Mouse (Mus musculus) kidney, adult 8-10 months (tissue): Measurements from ENCODE around the gene Ccdc58.
"Not testable (repeated sequence)": the region's sequence is repeated elsewhere in the genome, so short reads cannot be mapped to it uniquely, and the experiment has no call there.

Experiments
- DNase-seq, 2 experiments: peaks; one replicate each; pipeline ENCODE4 v3.0.0; 2022

Ccdc58 gene

DNA sequence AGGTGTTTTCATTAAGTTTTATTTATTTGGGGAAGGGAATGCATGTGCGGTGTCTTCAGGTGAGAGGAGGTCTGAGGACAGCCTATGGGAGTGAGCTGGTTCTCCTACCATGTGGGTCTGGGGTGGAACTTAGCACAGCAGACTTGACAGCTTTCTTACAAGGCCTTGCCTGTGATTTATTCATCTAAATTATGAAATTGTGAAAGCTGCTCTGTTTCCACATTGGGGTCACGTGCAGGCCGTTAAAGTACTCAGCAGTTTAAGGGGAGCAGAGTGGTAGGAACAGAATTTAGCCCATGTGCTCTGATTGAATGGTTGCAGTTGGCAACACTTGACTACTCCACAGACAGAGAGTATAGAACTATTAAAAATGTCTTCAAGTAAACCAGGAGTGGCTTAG is 8.4 kb downstream of the Ccdc58 start:
- no peak for DNase-seq

DNA sequence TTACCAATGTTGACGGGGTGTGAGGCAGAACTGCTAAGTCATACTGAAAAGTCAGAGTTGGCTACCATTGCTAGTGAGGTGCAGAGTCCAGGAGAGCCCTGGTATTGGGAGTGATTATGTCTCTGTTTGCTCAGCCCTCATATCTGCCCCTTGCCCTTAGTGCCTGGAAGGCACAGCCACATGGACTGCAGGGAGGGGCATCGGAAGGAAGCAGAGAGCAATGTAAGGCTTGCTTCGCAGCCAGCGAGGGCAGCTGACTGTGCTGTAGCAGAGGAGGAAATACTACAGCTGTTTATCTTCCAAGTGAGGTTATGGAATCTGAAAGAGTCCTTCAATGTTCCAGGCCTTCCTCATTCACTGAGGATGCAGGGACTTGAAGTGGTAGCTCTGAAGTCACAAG is 16.4 kb downstream of the Ccdc58 start:
- DNase-seq: peak; percentile 49 to 54

DNA sequence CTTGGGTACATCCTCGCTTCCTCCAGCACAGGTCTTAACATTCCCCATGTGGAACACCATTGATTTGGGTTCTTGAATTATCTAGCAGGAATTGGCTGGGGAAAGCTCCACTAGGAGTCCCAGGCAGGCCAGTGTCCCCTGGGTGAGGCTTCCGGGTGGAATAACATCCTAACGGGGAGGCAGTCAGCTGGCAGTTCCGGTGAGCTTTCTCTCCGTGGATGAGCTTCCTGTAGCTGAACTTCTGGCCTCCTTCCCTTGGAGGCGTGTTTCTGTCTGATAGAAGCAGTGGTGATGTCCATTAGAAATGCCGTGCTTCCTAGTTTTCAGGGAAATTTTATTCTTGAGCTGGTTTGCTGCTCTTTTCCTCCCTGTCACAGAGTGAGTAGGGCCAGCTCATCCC is 17.6 kb downstream of the Ccdc58 start:
- peak in 1 of 2 experiments; percentile 34 for DNase-seq

DNA sequence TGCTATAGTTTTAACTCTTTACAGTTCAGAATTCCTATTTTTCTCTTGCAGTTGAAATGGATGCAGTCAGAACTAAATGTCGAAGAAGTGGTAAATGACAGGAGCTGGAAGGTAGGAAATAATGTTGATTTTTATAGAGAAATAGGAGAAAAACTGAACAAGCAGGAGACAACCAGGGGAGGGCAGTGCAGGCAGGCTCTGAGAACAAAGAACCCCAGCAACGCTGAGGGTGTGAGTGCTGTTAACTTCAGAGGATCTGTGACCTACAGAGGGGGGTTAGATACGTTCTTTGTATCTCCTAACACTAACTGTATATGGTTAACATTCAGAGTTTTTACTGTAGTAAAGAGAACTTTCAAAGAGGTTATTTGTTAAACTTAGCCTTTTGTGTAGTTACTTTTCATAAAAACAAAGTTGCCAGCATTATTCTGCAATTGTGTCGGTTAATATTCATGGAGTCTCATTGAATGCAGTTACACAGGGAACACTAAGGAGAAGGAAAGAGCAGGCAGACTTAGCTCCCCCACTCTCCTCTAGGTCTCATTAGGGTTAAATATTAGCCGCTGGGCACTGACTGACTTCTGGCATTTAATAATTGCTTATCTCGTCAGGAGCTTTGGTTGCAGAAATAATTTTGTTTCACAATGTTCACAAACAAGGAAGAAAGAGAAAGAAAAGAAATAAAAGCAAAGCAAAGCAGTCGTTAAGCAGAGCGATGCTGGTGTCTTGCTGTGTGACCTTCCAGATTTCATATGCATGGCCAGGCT is 18.5 kb downstream of the Ccdc58 start:
- peak; percentile 49 to 66 for DNase-seq

DNA sequence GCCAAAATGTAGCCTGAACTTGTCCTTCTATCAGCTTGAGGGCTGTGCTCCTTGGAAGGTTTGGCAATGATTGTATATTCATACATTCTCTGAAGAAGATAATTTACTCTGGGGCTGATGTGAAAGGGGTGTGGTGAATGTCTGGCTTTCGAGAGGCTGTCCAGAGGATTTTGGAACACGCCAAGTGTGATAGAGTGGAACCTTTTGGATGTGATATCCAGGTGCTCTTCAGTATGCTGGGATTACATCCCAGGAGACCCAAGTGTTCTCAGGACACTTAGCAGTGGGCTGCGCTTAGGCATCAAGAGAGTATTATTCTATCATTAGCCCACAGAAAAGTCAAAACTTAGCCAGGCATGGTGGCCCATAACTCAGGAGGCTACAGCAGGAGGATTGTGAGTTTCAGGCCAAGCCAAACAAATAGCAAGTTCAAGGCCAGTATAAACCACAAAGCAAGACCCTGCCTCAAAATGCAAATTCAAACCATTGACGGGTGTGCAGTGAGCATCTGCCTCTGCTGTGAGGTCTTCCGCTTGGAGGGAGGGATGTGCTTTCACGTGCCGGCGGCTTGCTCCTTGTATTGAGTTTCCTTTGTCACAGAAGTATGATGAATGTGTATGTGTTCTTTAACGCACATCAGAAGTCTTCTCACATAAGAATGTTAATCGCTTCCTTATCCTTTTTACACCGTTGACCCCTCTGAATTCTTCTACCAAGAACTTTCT is 19.5 kb downstream of the Ccdc58 start:
- no peak for DNase-seq

DNA sequence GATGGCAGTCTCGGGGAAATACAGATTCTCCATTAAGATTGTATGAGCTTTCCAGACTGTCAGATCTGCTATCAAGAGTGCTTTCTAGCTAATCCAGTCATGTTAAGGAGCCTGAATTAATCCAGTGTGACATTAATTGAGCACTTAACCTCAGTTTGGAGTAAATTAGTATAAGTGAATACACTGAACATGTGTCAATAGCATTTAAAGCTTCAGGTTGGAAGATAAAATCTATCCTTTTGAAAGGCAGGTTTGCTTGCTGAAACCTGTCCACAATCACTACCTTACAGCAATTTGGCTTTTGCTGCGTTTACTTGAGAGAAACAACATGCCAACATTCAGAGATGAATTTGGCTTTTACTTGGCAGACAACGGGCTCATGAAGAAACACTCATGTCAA is 22.6 kb downstream of the Ccdc58 start:
- DNase-seq: no peak

DNA sequence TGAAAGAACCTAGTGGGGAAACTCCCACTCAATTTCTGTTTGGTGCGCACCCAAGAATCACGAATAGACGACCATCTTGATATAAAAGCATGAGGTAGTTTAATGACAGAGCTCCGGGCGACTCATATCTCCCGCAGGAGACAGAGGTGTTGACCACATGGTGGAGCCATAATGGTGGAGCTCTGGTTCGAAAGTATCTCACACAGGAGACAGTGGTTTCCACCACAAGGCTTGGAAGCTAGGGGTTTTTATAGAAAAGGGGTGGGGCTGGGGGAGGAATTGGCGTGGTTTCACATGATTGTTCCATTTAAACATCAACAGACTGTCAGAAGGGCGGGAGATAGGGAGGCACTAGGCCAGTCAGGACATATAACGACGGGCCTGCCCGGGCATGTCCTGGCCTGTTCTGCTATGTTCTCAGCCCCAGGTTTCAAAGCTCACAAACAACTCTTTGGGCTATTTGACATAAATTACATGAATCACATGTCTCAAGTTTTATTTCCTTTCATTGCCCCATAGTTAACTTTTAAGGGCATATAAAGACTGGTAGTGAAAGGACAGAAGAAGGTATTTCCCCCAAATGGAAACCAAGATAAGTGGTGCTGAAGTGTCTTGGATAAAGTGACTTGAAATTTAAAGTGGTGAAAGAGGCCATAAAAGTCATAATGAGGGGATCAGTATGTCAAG is 26.5 kb downstream of the Ccdc58 start:
- not testable (repeated sequence) for DNase-seq

DNA sequence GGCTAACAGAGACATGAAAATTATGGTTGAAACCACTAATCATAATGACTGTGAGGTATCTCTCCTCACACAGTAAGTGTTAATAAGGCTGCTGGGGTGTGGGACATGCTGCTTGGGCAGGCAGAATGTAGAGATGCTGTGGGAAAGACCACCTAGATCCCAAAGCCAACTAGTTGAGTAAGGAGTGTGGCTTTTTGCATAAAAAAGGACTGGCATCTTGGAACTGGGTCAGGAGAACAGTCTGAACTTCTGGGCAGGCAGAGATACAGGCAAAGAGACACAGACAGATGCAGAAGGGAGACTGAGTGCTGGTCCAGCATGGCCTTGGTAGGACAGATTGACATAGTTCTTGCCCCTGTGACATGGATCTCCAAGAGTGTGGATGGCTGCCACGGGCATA is 30.0 kb downstream of the Ccdc58 start:
- no peak for DNase-seq

DNA sequence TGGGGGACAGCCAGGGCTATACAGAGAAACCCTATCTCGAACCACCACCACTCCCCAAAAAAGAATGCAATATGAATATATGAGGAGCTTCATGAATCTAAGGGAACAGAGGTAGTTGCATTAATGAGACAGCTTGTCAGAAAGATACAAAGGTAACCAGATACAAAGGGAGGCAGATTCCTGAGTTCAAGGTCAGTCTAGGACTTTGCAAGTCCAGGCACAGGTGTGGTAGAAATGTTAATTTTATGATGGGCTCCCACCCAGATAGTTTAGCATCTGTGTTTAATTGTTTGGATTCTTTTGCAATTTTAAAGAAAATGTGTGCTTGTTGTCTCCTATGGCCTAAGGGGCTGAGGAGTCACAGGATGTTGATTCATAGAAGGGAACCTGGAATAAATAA is 30.7 kb downstream of the Ccdc58 start:
- no peak for DNase-seq

DNA sequence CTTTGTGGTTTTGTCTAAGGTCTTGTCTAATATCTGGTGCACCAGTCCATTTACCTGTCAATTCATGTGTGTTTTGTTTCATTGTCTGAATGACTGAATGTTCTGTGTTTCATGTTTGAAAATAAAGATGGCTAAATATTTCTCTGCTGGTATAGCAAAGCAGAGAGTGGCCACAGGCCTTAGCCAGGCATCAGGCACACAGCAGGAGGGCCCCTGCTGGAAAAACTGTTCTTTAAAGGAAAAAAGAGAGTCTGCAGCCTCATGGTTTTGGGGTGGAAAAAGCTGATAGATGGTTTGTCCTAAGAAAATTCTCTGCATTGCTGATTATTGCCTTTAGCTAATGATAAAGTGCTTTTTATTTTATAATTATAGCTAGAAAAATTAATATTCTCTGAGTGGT is 40.0 kb downstream of the Ccdc58 start:
- DNase-seq: not testable (repeated sequence)

DNA sequence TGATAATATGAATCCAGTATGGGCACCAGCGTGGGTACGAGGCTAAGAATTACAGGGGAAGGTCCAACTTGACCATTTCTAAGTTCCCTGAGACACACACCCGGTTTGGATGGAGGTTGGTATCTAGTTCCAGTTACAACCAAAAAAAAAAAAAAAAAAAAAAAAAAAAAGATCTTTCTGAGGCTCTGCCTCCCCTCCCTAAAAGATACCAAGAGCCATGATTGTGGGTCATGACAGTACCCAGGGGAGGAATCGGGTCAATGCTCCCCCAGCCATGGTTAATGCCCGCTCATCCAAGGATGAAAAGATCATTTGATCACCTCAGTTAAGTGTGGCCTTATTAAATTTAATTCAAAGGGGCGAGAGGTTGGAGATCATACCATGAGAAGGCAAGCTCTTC is 44.3 kb downstream of the Ccdc58 start:
- DNase-seq: not testable (repeated sequence)

DNA sequence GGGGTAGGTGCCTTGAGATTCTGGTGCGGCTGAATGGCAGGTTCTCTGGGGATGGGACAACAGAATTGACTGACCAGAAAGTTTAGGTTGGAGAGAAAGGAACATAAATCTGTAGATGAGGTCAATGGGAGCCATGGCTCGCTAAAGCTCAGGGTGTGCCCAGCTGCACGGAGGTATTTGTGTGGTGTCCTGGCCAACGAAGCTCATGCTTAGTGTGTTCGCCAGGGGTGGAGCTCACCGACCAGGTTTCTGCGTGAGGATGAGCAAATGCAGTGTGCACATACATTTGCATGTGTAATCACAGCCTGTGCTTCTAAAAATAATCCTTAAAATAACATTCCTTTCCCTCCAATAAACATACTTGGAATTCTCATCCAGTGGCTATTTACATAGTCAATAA is 56.6 kb downstream of the Ccdc58 start:
- peak; percentile 4 to 41 for DNase-seq

DNA sequence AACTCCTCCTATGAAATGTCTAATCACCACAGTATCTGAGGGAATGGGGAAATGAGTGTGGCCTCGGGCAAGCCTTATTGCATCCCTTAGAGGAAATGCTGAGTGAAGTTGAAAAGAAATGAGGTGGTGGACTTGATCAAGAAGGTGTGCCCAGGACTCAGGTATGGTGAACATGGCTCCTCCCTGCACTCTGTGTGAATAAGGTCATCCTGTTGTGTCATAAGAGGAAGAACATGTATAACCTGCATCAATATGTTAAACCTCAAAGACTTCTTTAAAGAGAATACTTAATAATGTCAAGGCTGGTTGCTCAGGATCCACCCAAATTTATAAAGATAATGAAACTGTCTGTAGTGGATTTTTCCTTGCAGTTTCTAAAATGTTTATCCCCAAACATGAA is 59.7 kb downstream of the Ccdc58 start, which contains the start of gene Csta1:
Csta1 (minus strand) TSS at position 101 of the 400 bp plus-strand sequence.
- DNase-seq: no peak

DNA sequence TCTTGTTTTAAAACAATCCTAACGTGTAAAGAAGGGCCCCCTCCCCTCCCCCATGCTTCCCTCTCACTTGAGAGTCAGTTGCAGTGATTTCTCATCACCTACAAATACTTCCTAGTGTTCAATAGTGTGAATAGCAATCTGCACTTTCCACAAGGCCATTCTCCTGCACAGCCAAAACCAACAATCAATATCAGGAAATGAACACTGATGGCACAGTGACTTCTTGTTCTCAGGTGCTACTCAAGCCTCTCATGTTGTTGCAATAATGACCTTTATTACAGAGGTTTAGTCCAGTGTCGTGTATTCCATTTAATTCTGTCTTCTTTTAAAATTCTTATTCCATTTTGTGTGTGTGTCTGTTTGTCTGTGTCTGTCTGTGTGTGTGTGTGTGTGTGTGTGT is 66.7 kb downstream of the Ccdc58 start:
- DNase-seq: no peak
